Mouse (Mus musculus) right cerebral cortex, postnatal 14 days (tissue): ENCODE results near the gene Dnajc6.

ENCODE experiments used
- DNase-seq: peaks from one replicate; pipeline ENCODE4 v3.0.0; 2022

Dnajc6 gene

DNA sequence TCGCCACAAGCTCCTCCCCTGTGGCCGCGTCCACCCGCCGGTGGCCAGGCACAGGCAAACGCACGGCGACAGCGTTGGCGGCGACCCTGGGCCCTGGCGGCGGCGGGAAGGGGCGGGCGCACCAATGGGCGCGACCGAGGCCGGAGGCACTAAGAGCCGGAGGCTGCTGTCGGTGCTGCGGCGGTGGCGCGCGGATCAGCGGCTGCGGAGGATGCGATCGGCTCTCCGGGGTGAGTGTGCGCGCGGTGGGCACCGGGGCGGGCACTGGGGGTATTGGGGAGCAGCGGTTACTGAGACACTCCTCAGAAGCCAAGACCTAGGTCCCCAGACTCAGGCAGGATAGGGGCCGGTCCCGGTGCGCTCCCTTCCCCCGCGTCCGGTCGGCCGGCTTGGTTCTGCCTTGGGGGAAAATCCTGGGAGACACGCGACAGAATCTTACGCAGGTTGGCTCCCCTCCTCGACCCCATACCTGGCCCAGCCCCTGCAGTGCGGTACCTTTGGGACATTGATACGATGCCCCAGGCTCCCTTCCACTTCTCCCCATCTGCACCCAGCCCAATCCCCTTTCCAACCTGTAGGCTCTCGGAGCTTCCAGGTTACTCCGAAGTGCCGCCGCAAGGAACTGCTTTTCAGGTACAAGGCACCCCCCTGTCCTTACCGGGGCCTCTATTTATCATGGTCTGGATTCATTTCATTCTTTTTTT, at the start of gene Dnajc6:
Dnajc6 (plus strand) TSS at position 115 of the 704 bp plus-strand sequence.
- peak; percentile 47 for DNase-seq

DNA sequence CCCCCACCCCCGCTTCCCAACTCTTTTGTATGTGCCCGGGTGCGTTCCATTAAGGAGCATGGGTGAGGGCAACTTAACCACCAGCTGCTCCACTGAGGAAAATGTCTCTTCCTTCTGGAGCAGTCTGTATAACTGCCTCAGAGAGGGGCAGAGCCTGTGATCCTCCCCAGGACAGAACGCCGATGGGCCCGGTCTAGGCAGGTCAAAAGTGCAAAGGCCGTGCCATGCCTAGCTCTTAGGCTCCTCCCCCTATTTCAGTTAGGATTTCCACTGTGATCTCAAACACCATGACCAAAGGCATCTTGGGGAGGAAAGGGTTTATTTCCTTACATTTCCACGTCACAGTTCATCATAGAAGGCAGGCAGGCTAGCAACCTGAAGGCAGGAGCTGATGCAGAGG, 47.7 kb upstream of the Dnajc6 start:
- DNase-seq = no peak

DNA sequence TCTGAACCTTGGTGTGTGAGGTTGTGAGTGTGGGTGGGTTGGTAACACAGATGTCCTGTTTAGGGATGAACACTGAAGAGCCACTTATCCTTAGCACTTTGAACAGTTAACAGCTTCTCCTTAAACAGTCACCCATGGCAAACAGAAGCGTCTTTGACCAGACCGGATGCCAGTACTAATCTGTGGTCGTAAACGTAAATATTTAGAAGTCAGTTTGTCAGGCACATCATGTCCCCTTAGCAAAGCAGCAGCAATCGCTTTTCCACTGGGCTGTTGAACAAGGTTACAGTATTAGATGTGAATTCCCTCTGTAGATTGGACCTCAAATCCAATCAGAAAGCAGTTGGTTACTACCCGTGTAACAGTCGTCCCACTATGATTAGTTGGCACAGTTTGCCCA, 47.1 kb upstream of the Dnajc6 start:
- DNase-seq = no peak

GRCm38 (mm10) chr4:101450150-101450780, 46.2 kb upstream of the Dnajc6 start:
- peak; percentile 75 for DNase-seq

DNA sequence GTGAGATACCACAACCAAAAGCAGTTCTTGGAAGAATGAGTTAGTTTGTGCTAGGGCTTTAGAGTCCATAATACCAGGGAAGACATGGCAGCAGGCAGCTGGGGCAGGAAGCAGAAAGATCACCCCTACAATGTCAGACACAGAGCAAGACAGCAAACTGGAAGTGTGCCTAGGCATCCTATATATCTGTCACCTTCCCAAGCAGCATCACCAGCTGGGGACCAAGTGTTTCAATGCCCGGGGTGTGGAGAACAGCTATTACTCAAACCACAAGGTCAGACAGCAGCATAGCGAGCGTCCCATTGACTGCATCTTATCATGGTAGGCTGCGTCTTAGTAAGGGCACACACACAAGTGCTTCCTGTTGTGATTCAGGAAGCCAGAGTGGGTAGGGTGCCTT, 45.4 kb upstream of the Dnajc6 start:
- no peak for DNase-seq

DNA sequence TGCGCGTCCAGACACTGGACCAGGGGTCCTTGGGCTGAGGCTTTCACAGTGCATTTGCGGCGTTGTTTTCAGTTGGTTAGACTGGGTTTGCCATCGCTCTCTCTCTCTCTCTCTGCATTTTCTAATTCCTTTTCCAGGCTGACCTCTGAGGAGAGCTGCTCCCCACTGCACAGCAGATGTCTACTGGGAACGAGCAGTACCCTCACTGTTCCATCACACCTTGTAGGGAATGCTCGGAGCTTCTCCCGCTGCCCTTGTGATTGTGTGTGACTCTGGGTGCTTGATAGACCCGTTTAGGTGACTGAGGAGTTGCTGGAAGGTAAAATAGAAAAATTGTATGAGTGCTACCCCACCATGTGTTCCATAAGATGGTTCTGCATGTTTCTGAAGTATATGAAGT, 43.6 kb upstream of the Dnajc6 start:
- DNase-seq = no peak

DNA sequence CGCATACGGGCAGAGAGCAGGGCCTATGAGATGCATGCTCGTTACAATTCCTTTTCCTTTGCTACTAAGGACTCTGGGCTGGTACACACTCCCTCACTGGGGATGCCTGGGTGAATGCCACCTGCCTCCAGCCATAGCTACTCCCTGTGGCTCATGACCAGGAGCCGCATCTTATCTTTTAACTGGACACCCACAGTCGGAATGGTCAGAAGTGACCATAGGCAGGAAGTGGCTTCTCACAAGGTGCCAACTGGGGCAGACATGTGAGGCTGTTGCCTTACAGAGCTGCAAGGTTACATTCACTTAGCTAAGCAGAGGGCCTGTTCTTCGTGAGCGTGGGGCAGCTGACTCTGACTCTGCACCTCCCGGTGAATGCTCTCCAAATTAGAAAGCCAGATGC, 39.3 kb upstream of the Dnajc6 start:
- DNase-seq = no peak

DNA sequence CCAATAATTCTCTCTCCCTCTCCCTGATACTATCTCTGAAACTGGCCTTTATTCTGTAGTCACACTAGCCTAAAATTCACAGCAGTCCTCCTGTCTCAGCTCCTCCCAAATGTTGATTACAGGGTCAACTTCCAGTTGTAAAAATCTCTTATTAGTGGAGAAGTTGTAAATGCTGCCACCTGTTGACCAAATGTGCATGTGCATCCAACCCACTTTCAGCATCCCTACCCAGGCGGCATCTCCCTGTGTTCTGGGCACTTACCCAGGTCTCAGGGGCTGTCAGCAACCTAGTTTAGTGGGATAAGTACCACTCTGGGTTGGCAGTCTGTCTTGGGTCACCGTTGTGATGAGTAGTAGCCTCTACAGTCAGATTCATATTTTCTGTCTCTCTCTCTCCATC, 38.1 kb upstream of the Dnajc6 start:
- DNase-seq = peak; percentile 44

- DNase-seq = no peak
These were observed 37.1 kb upstream of the Dnajc6 start for GRCm38 (mm10) chr4:101459358-101459757.

GRCm38 (mm10) chr4:101460114-101460513, 36.3 kb upstream of the Dnajc6 start:
- DNase-seq = no peak

DNA sequence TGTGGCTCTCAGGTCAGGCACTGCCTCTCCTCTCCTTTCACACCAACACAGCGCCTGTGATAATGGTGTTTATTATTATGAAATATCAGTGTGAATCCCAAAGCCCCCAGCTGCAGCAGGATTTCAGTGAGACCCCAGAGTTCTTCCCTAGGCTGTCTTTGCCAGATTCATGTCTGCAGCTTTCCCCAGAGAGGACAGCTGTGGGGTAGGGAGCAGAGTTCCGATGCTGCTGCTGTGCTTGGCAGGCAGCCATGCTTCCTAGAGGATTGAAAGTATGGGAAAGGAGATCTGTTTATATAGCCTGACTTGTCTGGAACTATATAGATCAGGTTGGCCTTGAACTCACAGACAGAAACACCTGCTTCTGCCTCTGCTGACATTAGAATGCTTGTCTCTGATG, 34.4 kb upstream of the Dnajc6 start:
- no peak for DNase-seq

GRCm38 (mm10) chr4:101466264-101466663, 30.2 kb upstream of the Dnajc6 start:
- no peak for DNase-seq

DNA sequence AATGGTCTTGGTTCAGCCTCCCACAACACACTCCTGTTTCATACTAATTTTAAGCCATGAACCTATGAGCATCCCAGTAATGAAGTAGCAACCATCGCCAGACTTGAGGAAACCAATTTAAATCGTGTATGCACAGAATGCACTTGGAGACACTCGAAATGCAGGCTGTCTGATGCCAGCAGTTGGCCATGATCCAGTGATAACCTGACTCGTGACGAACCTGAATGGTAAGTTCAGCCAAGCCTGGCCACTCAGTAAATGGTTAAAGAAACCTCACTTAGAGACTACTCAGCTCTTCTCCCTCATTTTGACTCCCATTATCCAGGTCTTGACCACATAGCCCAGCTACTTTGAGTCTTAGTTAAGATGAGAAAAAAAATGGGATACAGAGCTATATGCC, 27.2 kb upstream of the Dnajc6 start:
- no peak for DNase-seq

DNA sequence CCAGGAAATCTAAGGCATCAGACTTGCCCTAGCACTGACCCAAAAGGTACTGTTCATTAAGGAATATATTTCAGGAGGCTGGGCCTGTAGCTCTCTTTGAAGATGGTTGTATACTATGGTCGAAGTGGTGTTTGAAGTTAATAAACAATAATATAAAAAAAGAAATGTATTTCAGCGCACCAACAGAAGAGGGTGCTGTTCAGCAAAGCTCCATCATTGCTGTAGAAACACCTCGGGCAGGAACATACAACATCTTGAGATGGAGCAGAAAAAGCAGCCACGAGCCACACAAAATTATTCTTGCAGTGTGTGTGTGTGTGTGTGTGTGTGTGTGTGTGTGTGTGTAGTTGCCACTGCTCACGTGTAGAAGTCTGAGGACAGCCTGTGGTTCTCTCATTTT, 25.9 kb upstream of the Dnajc6 start:
- DNase-seq = no peak

DNA sequence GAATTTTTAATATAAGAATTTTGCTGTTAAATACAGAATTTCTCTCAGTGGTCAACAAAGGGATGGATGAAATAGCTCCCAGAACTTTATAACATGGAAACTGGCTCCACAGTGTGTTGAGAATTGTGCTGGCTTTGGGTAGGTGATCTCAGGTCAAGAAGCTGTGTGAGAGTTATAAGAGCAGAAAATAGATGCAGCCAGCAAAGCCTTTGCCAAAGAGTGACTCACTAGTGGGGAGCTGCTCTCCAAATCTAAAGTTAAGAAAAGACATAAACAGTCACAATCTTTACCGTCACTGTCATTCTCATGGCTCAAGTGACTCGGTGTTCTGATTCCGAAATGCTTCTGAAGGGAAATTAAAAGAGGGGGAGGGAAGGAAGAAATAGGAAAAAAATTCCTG, 23.7 kb upstream of the Dnajc6 start:
- no peak for DNase-seq

DNA sequence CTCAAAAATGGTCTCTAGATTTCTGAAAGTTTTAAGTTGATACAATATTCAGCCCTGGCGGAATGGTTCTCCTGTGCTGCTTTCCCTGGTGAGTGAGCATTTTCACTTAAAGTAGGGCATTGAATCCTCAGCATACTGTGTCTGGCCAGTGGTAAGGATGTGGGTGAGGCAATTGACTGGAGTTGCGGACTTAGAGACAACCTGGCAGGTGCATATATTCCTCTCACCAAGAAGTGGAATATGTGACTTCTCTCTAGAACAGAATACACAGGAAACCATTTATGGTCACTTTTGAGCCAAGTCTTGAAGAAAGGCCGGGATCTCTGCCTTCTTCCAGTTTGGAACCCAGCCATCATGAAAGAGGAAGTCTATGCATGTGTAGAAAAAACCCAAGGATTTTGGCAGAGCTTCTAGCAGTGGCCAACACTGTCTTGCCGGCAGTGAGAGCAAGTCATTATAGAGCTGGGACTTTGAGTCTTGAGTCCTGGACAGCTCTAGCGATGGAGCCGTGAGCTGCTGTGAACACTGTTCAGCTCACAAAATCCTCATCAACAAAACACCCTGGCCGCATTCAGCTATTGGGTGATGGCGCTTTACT, 6.0 kb upstream of the Dnajc6 start:
- DNase-seq = no peak

- no peak for DNase-seq
These were observed 4.7 kb upstream of the Dnajc6 start for GRCm38 (mm10) chr4:101491704-101492103.

DNA sequence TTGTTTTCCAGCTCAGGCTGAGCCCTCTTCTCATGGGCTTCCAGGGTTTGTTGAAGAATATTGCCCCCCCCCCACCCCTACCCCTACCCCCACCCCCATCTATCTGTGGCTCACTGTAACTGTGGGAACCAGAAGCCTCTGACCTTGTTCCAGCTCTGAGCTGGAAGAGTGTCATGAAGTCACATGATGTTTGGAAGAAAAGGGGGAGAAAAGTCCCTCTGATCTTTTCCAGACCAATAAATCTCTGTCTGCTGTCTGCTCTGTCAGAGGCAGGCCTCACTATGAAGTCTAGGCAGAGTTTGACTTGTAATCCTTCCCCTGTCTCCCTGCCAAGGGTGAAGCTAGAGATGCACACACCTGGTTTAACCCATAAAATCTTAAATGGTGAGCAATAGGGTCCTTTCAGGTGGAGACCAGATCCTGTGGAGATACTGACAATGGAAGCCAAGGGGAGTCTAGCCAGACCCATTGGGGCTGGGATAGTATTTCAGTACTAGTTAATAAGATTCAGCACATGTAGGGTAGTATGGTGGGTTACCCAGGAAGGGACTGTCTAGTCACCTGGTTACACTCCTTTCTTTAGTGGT, 2.7 kb upstream of the Dnajc6 start:
- no peak for DNase-seq

GRCm38 (mm10) chr4:101496188-101496533, 287 bp upstream of the Dnajc6 start:
- no peak for DNase-seq

DNA sequence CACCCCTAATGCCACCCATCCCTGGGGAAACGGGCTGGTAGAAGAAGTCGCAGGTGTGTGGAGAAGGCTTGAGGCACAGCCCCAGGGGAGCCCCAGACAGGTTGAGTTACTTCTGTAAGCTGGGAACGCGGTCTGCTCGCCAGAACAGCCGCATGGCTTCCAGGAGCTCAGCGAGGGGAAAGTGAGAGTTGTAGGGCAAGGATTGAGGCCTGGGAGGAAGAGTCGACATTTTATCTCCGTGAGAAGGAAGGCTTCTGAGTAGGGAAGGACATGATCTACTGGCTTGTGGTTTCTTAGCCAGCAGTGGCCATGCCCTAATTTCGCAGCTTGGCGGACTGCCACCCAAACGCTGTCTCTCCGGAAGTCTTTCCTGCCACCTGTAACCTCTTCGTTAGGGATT, 888 bp downstream of the Dnajc6 start:
- peak; percentile 29 for DNase-seq

- DNase-seq = no peak
These were observed 8.1 kb downstream of the Dnajc6 start for GRCm38 (mm10) chr4:101504470-101505007.

GRCm38 (mm10) chr4:101505966-101506365, 9.5 kb downstream of the Dnajc6 start:
- no peak for DNase-seq

DNA sequence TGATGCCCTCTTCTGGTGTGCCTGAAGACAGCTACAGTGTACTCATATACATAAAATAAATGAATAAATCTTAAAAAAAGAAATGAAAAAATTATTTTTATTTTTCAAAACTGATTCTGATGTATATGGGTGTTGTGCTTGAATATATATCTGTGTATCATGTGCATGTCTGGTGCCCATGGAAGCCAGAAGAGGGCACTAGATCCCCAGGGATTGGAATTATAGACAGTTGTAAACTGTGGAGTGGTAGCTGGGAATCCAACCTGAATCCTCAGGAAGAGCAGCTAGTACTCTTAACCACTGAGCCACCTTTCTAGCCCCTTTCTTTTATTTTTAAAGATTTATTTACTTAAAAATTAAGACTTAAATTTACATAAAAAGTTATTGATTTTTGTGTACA, 9.9 kb downstream of the Dnajc6 start:
- DNase-seq = no peak
